Mouse (Mus musculus) heart, embryonic 15.5 days (tissue): ENCODE data around the gene Rabac1. TPM values are rescaled to one million over a fixed set of nuclear protein-coding genes. Genes with fewer than 3 reads are reported as not detected.

Experiments
- ATAC-seq: fragments of 200-750 bp; cut with Nextera tagmentation; replicated peaks from 2 replicates; pipeline ENCODE4 v1.8.0; 2017; ENCODE audit warnings: low read depth, moderate TSS enrichment; ENCODE audit not compliant: insufficient number of reproducible peaks, insufficient read depth, low FRiP score
- H3K27ac ChIP-seq: fragments of 300-500 bp; sonication (generic); 2 replicates; pipeline ENCODE4 v1.5.1; 2015; ENCODE audit warnings: mild to moderate bottlenecking, inconsistent platforms
- H3K27me3 ChIP-seq: fragments of 300-500 bp; sonication (generic); 2 replicates; pipeline ENCODE4 v1.6.1; 2015; ENCODE audit warnings: inconsistent platforms
- H3K36me3 ChIP-seq: fragments of 300-500 bp; sonication (generic); 2 replicates; pipeline ENCODE4 v1.6.1; 2015; ENCODE audit warnings: mild to moderate bottlenecking, inconsistent platforms
- H3K4me1 ChIP-seq: fragments of 300-500 bp; sonication (generic); replicated peaks from 2 replicates; pipeline ENCODE4 v1.6.1; 2015; ENCODE audit warnings: inconsistent platforms
- H3K4me2 ChIP-seq: fragments of 300-500 bp; sonication (generic); 2 replicates; pipeline ENCODE4 v1.6.1; 2015; ENCODE audit warnings: inconsistent platforms, mild to moderate bottlenecking, moderate library complexity
- H3K4me3 ChIP-seq: fragments of 300-500 bp; sonication (generic); 2 replicates; pipeline ENCODE4 v1.5.1; 2015; ENCODE audit warnings: mild to moderate bottlenecking, inconsistent platforms
- H3K9ac ChIP-seq: fragments of 300-500 bp; sonication (generic); 2 replicates; pipeline ENCODE4 v1.6.1; 2015; ENCODE audit warnings: mild to moderate bottlenecking, inconsistent platforms
- H3K9me3 ChIP-seq: fragments of 300-500 bp; sonication (generic); replicated peaks from 2 replicates; pipeline ENCODE4 v1.6.1; 2016; ENCODE audit warnings: inconsistent platforms
- WGBS: fragments of 180-500 bp; shearing (Covaris S2); methylation state at CpG from one replicate; pipeline ENCODE4 v1.1.7; 2015; ENCODE audit warnings: mixed read lengths; 5-methylcytosine and 5-hydroxymethylcytosine counted together
- polyA plus RNA-seq: library from polyadenylated mRNA; unstranded; fragments of >200 nt; fragmentation: Nextera tagmentation; extraction: Ambion mirVana; gene quantifications from 2 replicates; pipeline ENCODE4 v1.2.1, GENCODE M21; 2015

Rabac1 gene
- polyA plus RNA-seq, 1 experiment from 2014 or later: 211 TPM

- Histone ChIP-seq H3K27me3 (peaks cover 73% of the 10 kb centered on the region), H3K27ac (no peak overlapping the region), H3K4me1 (peaks cover 14% of the 10 kb centered on the region), H3K36me3 (no peaks in the 10 kb centered on the region), H3K4me2 (peak overlapping the region; percentile 65), H3K9me3 (no peaks in the 10 kb centered on the region), H3K4me3 (peak overlapping the region; percentile 44), H3K9ac (peak overlapping the region; percentile 25; the same call in 1 of the 2 replicates)
- no peak for ATAC-seq
- WGBS: 7% methylated on average over 29 of the region's 33 CpGs
These were observed 17.3 kb downstream of the Rabac1 start for GRCm38 (mm10) chr7:24955226-24955625.

GRCm38 (mm10) chr7:24954450-24954849, 18.1 kb downstream of the Rabac1 start:
- WGBS: 3% methylated on average over 30 of the region's 30 CpGs
- H3K9me3 ChIP-seq: no peaks in the 10 kb centered on the region
- ATAC-seq: no peak
- H3K4me2 ChIP-seq: peak overlapping the region; percentile 65
- no peaks in the 10 kb centered on the region for H3K36me3 ChIP-seq
- H3K4me1 ChIP-seq: peaks cover 14% of the 10 kb centered on the region
- peak overlapping the region; percentile 44 for H3K4me3 ChIP-seq
- peaks cover 81% of the 10 kb centered on the region for H3K27me3 ChIP-seq
- H3K27ac ChIP-seq: no peak overlapping the region
- H3K9ac ChIP-seq: no peak overlapping the region; the same call in 1 of the 2 replicates

- Histone ChIP-seq H3K4me3 (peak overlapping the region; percentile 44), H3K27ac (no peak overlapping the region), H3K9ac (0 out of 2 replicates have a peak overlapping the region, but pooled peaks have one; percentile 10), H3K4me2 (peak overlapping the region; percentile 65), H3K9me3 (no peaks in the 10 kb centered on the region), H3K27me3 (peaks cover 86% of the 10 kb centered on the region), H3K4me1 (peaks cover 14% of the 10 kb centered on the region), H3K36me3 (no peaks in the 10 kb centered on the region)
- no peak for ATAC-seq
- 2% methylated on average over 22 of the region's 24 CpGs for WGBS
These were observed 18.6 kb downstream of the Rabac1 start for GRCm38 (mm10) chr7:24953966-24954365.

- no peak overlapping the region for H3K4me2 ChIP-seq
- H3K27me3 ChIP-seq: peaks cover 100% of the 10 kb centered on the region
- H3K4me3 ChIP-seq: no peak overlapping the region
- peaks cover 11% of the 10 kb centered on the region for H3K4me1 ChIP-seq
- no peak for ATAC-seq
- H3K9me3 ChIP-seq: no peaks in the 10 kb centered on the region
- under 1% methylated on average over 8 of the region's 8 CpGs for WGBS
- H3K36me3 ChIP-seq: no peaks in the 10 kb centered on the region
- no peak overlapping the region for H3K9ac ChIP-seq
- no peak overlapping the region for H3K27ac ChIP-seq
These were observed 22.5 kb downstream of the Rabac1 start for GRCm38 (mm10) chr7:24949958-24950623.

- ATAC-seq: no peak
- H3K27ac ChIP-seq: no peak overlapping the region
- H3K9ac ChIP-seq: no peak overlapping the region
- peaks cover 9% of the 10 kb centered on the region for H3K4me1 ChIP-seq
- H3K27me3 ChIP-seq: peaks cover 100% of the 10 kb centered on the region
- 4% methylated on average over 29 of the region's 29 CpGs for WGBS
- H3K4me3 ChIP-seq: no peak overlapping the region
- no peaks in the 10 kb centered on the region for H3K9me3 ChIP-seq
- no peaks in the 10 kb centered on the region for H3K36me3 ChIP-seq
- H3K4me2 ChIP-seq: no peak overlapping the region
These were observed 23.8 kb downstream of the Rabac1 start for GRCm38 (mm10) chr7:24948774-24949173.

GRCm38 (mm10) chr7:24947316-24948048, 25.1 kb downstream of the Rabac1 start:
- WGBS: 4% methylated on average over 7 of the region's 7 CpGs
- no peaks in the 10 kb centered on the region for H3K36me3 ChIP-seq
- H3K4me3 ChIP-seq: no peak overlapping the region
- peaks cover 9% of the 10 kb centered on the region for H3K4me1 ChIP-seq
- peaks cover 100% of the 10 kb centered on the region for H3K27me3 ChIP-seq
- no peak overlapping the region for H3K4me2 ChIP-seq
- no peak overlapping the region for H3K27ac ChIP-seq
- no peaks in the 10 kb centered on the region for H3K9me3 ChIP-seq
- no peak overlapping the region for H3K9ac ChIP-seq
- ATAC-seq: no peak

GRCm38 (mm10) chr7:24944257-24944950, 28.1 kb downstream of the Rabac1 start, which contains the start of gene Gm4881:
Gene Gm4881, minus strand, starts transcription at chr7:24944494.
- no peaks in the 10 kb centered on the region for H3K36me3 ChIP-seq
- peak within 1 kb of the TSS; percentile 44 for H3K4me3 ChIP-seq
- H3K9ac ChIP-seq: no peak within 1 kb of the TSS
- H3K4me1 ChIP-seq: peaks cover 9% of the 10 kb centered on the region
- H3K27me3 ChIP-seq: peaks cover 100% of the 10 kb centered on the region
- no peaks in the 10 kb centered on the region for H3K9me3 ChIP-seq
- WGBS: 2% methylated on average over 59 of the region's 72 CpGs
- peak within 1 kb of the TSS; percentile 66 for H3K4me2 ChIP-seq
- no peak for ATAC-seq
- H3K27ac ChIP-seq: no peak within 1 kb of the TSS

- Histone ChIP-seq H3K27me3 (peaks cover 100% of the 10 kb centered on the region), H3K36me3 (no peaks in the 10 kb centered on the region), H3K4me3 (no peak overlapping the region), H3K4me1 (peaks cover 9% of the 10 kb centered on the region), H3K4me2 (no peak overlapping the region), H3K9me3 (no peaks in the 10 kb centered on the region), H3K27ac (no peak overlapping the region), H3K9ac (no peak overlapping the region)
- 11% methylated on average over 6 of the region's 6 CpGs for WGBS
- ATAC-seq: no peak
These were observed 28.9 kb downstream of the Rabac1 start for GRCm38 (mm10) chr7:24943641-24944040.

- H3K4me3 ChIP-seq: no peak overlapping the region
- H3K27me3 ChIP-seq: peaks cover 86% of the 10 kb centered on the region
- no peak overlapping the region for H3K4me2 ChIP-seq
- no peak overlapping the region for H3K27ac ChIP-seq
- peaks cover 3% of the 10 kb centered on the region for H3K4me1 ChIP-seq
- WGBS: 2% methylated on average over 15 of the region's 15 CpGs
- ATAC-seq: no peak
- H3K9me3 ChIP-seq: no peaks in the 10 kb centered on the region
- no peak overlapping the region for H3K9ac ChIP-seq
- no peaks in the 10 kb centered on the region; the same call in 1 of the 2 replicates for H3K36me3 ChIP-seq
These were observed 40.9 kb downstream of the Rabac1 start for GRCm38 (mm10) chr7:24931651-24932050.

- peaks cover 3% of the 10 kb centered on the region for H3K4me1 ChIP-seq
- H3K27ac ChIP-seq: no peak overlapping the region
- ATAC-seq: no peak
- no peak overlapping the region for H3K4me2 ChIP-seq
- no peak overlapping the region for H3K4me3 ChIP-seq
- no peak overlapping the region for H3K9ac ChIP-seq
- peaks cover 75% of the 10 kb centered on the region for H3K27me3 ChIP-seq
- no peaks in the 10 kb centered on the region for H3K9me3 ChIP-seq
- H3K36me3 ChIP-seq: peaks cover 8% of the 10 kb centered on the region
- 51% methylated on average over 6 of the region's 6 CpGs for WGBS
These were observed 42.1 kb downstream of the Rabac1 start for GRCm38 (mm10) chr7:24930475-24930874.
